Mouse (Mus musculus) fat pad, adult 2 months (tissue): ENCODE measurements around the gene Tex13c3.
"Not testable (repeated sequence)": the region's sequence is repeated elsewhere in the genome, so short reads cannot be mapped to it uniquely, and the experiment has no call there.

ENCODE experiments used
- DNase-seq: peaks from one replicate; pipeline ENCODE4 v3.0.0-alpha.2; 2011; ENCODE audit warnings: low read depth, low spot score; ENCODE audit errors: extremely low read depth

Tex13c3 gene

DNA sequence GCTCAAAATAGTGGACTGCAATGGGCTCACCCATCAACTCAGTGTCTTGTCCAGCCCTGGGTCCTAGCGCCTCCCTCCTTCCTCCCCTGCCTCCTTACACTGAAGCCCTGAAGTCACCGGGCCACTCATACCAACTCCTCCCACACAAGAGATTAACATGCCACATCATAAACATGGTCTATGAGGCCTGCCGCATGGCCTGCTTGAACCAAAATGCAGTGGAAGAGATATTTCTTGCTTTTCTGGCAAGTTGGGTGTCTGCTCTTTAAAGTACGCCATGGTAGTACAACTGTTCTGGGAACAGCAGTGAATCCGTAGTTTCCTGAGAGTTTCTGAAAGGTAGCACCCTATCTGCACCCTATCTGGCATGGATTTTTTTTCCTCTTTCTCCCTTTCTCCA lies at the start of gene Tex13c3:
Gene Tex13c3, minus strand, starts transcription at position 101 of the 400 bp plus-strand sequence.
- not testable (repeated sequence) for DNase-seq

DNA sequence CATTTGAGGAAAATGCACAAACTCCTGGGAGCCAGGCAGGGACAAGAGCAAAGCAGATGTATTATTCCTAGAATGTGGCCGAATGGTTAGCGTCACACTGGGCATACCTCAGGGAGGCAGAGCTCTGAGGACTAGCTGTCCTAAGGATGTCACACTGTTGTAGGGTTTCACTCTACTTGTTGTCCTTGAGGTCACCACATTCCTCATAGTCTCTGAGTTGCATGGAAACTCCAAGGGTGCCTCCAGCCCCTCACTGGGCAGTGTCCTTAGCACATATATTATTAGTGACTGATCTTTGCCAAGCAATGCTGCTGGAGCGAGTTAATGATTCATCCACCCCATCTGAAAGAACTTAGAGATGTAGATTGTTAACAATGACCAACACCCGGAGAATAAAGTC lies 8.6 kb upstream of the Tex13c3 start:
- DNase-seq: no peak
